Mouse (Mus musculus) frontal cortex, postnatal 25 days (tissue): Measurements from ENCODE around the gene Csnk1d.

Source experiments
- DNase-seq, 2 experiments: peaks; one replicate each; pipeline ENCODE4 v3.0.0; 2022; ENCODE audit warnings: low spot score in 2 of 2

Csnk1d gene

DNA sequence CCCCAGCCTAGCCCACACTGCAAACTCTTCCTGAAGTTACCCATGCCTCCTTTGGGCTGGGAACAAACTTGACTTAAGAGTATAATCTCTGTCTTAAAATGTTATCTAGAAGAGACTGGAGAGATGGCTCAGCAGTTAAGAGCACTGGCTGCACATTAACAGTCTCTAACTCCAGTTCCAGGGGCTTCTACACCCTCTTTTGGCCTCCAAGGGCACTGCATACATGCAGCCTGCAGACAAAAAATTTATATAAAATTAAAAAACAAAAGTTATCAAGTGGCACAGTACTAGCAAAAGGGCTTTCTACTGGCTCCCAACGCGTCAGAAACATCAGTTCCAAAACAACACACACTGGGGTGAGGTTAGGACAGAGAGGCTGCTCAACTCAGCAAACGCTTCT lies 3.5 kb downstream of the Csnk1d start:
- no peak for DNase-seq

DNA sequence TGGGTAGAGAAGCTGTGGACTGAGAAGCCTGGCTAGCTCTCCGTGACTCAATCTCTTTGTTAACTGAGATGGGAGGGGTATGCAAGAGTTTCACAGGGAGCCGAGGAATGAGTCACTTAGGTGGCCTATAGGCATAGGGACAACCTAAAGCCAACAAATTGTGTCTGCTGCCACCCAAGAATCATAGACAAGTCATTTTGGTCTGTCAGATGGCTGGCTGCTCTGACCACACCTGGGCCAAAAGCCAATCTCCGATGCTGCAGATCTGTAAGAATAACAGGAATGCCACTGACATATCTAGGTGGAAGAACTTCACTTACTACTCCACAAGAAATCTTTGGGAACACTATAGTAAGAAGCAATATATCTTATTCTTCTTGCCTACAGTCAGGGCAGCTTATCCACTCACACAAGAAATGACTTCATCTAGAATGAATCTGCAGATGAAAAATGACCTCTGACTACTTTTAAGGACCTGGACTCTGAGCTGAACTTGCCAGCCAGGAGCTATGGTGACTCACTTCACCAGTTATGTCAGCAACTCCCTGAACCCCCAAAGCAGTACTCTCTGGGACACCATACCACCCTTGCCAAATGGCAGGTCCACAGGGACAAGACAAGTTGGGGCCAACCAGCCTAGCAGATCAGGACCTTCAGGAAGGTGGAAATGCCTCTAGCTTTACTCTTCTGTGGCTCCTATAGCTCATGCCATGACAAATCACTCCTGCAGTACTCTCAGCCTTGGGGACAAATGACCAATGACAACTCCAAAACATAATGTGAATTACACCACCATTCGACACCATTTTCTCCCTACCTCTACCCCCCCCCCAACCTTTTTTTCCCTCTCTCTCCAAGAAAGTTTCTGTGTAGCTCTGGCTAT lies 6.4 kb downstream of the Csnk1d start:
- no peak for DNase-seq

DNA sequence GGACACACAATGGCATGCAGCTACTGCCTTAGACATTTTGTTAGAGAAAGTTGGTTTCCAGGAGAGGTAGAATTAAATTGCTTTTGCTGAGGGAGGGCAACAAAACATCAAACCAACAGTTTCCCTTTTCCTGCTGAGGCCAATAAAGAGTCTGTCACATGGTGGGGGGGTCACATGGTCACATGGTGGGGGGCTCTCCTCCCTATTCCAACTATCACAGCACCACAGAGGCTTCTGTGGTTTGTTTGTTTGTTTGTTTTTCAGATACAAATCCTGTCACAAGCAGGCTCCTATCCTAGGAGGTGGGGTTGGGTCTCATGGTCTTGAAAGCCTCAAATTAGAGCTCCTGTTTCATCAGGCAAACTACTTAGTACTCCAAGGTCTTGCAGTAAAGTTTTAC lies 8.7 kb downstream of the Csnk1d start:
- no peak for DNase-seq

DNA sequence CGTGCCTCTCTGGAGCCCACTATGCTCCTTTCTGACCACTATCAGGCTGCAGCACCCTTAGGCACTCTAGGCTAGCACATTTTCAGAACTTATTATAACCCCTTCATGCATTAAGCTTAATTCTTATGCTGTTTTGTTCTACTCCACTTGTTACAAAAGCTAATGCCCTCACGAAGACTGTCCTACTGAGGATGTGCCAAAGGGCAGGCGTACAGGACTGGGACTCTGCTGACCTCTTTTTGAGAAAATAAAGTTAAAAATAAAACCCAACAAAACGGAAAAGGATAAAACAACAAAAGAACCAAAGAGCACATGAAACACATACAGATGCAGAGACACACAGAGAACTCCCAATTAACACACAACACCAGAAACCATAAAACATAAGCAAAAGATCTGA lies 9.5 kb downstream of the Csnk1d start:
- no peak for DNase-seq

DNA sequence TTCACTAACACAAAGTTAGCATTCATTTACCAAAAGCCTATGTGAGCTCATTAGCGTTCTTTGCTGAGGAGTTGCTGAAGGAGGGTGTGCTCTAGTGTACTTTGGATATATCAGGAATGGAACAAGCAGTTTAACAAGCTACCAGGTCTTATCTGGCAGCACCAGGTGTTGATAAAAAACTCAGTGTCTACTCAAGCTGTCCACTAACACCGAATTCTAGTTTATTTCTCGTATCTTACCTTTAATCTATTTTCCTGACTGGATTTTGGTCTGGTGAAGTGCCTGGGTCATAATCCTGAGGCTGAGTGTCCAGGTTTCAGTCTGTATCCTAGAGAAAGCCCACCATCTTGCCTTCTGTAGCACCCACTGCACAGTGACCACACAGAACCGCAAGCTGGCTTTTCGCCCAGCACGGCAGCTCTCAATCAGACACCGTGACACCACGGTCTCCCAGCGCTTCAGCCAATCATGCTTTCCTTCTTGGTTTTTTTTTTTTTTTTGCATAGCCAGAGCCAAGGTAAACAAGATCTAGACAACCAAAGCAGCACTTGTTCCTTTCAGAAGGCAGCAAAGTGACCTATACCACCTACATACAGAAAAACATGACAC lies 10.6 kb downstream of the Csnk1d start:
- no peak for DNase-seq

DNA sequence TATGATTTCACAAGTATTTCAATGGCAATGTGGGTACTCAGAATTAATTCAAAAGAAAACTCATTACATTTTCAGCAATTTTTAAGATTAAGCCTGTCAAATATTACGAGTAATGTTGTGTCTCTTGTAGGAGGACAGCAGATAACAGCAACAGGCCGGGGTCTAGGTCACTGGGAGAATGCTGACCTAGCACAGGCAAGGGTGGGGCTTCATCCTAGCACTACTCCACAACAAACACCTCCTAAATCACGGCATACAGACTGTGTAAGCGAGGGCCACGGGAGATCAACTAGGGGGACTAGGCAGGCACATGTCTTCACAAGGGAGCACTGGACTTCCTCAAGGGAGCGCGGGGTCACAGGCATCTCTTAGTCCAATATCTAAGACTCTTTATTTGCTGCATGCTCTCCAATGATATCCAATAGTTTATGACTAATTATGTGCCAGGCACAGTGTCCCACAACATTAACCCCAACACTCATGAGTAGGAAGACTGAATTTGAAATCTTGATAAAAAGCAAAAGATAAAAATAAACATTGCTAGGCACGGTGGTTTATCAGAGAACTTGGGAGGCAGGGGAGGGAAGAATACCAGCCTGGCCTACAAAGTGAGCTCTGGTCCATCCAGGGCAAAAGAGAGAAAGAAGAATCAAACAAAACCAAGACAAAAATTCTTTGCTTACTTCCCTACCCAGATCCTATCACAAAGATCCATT lies 11.3 kb downstream of the Csnk1d start:
- DNase-seq = no peak

DNA sequence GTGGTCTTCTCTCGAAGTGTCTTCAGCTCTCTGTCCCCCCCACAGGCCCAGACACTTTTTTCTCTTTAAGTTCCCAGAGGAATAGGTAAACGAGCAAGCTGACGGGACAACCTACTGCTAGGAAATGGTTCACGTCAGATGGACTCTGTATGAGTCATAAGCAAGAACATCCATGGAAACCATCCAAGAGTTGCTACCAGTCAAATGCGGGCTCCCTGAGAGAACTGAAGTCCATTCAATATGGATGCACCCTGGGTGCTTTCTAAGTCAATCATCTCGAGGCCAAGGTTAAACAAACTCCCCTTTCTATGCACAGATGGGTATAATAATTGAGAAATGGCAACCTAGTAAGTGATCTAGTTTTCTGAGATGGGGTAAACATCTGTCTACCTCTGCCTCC lies 17.8 kb downstream of the Csnk1d start:
- no peak for DNase-seq

DNA sequence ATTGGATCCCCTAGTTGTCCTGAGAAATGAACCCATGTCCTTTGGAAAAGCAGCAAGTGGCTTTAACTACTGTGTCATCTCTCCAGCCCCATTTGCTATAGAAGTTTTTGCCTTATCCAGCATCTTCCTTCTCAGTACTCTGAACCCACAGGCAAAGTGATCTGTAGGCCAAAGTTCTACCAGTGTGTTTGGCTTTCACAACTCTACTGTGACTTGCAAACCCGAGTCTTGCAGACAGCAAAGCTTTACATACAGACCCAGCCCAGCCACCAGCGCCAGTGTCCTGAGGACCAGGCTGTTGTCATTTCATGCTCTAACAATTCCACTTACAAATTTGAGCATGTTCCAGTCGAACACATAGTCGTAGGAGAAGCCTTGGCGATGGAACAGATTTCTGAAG lies 19.9 kb downstream of the Csnk1d start:
- no peak for DNase-seq

DNA sequence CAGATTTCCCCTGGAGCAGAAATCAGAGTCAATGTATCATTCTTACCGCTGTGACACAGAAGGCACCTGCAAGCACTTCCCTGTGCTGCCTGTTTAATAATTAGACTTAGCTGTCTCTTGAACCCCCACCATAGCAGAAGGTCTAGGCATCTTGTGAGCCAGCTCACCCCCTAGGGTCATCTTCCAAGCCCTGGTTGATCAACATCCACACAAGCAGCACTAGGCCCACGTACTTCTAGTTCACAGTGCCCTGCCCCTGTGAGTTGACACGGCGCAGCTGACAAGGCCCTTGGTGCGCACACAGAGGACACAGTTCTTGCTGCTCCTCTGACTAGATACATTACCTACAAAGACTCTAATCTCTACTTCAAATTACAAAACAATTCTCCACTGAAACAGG lies 21.4 kb downstream of the Csnk1d start:
- no peak for DNase-seq

DNA sequence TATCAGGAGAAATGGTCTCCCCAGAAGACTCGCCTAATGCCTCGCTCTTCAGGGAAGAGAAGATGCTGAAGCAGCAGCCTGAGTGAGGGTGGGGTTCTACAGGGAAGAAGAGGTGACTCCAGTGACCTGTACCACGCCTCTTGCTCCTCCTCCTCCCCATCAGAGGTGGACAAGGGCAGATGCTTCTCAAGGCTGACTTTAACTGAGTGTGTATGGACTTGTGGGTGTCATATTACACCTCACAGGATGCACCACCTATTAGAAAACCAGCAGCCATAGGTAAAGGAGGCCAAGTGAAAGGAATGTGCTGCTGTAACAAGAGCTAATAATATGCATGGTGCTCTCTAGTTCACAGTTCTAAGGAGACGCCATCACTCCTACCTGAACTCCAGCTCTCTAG lies 25.5 kb downstream of the Csnk1d start:
- no peak for DNase-seq

DNA sequence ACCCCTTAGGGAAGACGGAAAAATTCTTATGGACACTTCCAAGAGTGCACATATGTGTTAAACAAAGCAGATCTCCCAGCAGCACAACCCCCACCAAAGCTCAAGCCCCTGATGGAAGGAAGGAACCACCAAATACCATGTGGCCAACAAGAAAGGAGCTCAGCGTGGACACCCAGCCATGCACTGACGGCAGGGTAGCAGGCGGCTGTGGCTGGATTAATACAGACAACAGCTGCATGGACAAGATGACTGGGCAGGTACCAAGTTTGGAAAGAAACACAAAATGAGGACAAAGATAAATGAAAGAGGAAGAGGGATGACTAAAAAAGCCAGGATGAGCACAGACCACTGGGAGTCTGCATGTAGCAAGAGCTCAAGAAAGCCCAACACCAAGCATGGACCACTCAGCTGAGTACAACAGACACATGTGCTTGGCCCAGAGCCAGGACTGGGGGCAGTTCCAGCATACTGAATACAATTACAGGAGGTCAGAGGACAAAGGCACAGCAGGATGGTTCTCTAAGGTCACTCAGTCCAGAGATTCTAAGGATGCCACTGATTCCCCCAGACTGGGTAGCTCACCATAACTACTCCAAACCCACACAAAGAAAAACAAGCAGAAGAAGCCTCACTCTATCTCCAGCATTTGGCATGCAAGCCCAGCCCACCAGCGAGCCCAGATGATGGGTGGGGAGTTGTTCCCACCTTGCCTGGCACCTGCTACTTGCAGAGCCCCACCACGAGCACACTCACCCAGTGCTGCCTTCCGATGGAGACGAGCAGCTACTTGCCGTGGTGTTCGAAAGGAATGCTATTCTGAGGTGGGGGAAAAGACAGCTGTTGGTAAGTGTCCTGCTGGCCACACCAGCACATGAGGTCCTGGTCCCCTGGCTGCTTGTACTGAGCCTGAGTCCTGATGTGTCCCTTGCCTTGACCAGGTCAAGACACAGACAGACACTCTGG lies 26.7 kb downstream of the Csnk1d start:
- DNase-seq = no peak

DNA sequence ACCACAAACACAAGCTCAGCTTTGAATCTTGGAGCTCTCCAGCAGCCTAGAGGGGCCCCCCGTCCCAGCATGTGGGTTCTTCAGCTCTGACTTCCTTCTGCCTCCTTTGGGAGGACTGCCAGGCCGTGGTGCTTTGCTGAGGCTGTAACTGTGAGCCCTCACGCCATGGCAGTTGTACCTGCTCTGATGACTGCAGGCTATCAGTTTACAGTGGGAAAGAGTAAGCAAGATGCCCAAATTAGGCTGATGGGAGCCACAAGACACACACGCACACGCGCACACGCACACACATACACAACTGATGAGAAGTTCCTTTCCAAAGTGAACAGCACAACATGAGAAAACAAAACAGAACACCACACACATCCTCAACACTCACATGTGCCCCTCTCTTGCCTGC lies 28.2 kb downstream of the Csnk1d start:
- no peak for DNase-seq

DNA sequence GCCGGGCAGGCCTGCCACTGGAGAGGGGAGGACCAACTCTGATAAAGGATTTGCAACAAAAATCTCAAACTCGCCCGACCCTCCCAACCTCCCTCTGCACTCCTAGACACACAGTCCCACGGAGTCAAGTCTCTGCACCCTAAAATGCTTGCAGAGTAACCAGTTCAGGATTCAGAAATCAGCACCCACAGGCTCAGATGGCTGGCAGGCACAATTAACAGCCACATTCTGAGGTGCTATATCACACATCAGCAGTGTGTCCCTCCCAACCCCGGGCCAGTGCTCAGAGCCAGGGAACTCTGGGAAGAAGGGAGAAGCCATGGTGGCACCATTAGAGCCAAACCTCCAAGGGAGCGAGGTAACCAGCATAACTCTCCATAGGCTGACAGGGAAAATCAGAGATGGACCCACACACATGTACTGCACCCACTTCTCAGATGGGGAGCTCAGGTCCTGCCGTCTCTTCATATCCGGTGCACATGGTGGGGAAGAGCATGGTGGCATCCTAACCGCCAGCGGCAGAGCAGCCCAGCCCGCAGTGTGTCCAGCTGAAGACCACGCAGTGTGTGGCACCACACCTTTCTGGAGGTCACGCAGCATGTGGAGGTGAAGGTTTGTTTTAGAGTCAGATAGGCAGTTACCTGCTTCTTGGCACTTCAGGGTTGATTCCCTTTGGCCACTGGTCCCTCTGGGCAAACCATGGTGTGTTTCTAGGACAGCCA lies 28.9 kb downstream of the Csnk1d start:
- DNase-seq = no peak

DNA sequence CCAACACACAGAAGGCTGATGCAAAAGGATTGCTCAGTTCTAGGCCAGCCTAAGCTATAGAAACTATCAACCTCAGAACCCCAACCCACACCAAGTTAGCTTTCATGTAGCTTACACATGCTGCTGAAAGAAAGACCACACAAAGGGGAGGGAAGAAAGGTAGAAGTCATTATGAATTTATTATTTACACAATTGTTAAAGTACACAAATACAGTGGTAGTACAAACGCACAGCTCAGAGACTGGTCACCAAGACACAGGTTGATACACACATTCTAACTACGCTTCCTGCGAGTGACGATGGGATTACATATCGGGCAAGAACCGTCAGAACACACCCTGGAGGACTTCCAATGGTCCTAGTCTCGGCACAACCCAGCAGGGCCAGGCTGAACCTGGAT lies 29.5 kb downstream of the Csnk1d start:
- DNase-seq = no peak

DNA sequence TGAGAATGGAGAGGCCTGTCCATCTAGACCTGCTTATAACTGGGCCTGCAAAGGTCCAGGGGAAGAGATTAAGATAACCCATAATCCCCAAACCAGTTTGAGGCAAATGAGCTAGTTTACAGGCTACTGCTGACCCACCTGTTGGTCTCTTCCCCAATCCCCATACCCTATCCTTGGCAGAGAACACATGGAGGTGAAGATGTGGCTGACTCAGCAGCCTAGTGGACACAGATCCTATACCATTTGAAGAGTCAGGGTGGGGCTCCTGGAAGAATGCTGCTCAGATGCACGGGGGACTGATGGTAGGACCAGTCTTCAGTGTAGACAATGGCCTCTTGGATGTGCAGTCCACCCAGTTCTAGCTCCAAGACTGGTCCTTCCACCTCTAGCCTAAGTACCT lies 30.9 kb downstream of the Csnk1d start:
- DNase-seq = no peak

DNA sequence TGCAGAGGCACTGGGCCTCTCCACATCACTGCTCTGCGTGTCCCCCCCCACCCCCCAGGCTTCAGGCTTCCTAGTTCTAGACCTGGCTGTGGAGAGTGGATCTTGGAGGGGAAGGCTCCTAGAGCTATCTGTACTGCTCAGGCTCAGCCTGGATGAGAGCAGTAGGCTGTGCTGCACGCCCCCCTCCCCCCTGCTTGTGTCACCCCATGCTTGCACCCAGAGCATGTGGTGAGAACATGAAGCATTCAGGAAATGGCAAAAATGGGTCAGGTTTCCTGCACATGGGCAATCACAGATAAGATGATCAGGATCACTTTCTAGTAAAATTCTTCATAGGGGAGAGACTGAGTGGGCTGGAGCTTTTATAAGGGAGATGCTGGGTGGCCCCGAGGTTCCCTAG lies 31.6 kb downstream of the Csnk1d start:
- DNase-seq = no peak

DNA sequence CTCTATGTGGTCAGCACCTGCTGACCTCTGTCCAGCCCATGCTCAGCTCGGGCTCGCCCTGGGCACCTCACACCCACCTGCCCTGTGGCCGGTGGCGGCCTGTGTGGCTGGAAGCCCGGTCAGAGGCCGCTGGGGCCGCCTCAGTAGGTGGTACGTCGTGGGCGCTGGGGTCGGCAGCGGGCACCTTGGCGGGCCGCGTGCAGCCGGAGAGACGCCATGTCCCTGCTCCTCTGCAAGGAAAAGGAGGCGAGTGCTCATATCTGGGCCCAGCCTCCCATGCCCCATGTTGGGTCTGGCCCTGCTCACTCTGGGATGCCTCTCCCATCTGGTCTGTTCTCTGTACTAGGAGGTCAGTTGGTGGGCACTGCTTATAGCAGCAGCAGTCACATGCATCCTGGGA lies 32.1 kb downstream of the Csnk1d start:
- DNase-seq = no peak

DNA sequence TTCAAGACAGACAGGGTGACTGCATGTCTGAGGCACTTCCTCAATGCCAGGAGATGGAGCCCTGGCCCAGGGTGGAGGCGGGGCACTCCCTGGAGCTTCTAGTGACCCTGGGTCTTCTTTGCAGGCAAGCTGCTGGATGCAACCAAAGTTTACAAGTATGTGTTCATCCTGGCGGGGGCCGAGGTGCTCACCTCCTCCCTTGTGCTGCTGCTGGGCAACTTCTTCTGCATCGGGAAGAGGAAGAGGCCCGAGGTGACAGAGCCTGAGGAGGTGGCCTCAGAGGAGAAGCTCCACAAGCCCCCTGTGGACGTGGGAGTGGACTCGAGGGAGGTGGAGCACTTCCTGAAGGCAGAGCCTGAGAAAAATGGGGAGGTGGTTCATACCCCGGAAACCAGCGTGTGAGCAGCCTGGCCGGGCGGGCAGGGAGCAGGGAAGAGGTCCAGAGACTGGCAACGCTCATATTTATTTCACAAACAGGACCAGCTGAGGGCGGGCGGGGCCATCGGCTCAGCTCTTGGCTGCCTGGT lies 33.3 kb downstream of the Csnk1d start:
- DNase-seq = no peak

DNA sequence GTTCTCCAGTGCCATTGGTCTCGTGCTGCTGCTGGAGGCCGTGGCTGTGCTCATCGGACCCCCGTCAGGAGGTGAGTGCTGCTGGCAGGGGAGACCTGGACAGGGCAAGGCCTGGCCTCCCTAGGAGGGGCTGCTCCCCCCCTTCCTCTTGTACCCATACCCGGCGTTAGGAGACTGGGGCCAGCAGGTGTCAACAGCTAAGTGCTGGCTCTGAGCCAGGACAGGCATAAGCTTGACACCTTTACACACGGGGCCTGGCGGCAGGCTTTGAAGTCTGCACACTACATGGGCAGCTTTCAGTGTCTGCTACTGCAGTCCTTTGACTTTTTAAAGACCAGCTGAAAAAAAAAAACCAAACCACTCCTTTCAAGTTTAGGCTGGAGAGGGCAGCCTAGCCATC lies 34.1 kb downstream of the Csnk1d start:
- DNase-seq = no peak

DNA sequence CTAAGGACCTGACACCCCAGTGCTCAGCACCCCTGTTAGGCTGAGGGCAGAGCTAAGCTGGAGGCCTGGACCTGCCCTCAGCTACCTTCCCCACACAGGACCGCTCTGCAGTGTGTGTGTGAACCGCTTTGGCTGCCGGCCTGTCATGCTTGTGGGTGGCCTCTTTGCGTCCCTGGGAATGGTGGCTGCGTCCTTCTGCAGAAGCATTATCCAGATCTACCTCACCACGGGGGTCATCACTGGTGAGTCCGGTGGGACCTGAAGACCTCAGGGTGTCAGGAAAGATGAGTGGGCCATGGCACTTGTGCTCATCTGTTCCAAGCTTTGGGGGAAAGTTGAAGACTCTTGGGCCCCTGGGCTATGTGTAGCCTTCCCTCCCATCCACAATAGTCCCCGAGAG lies 35.4 kb downstream of the Csnk1d start:
- no peak for DNase-seq

DNA sequence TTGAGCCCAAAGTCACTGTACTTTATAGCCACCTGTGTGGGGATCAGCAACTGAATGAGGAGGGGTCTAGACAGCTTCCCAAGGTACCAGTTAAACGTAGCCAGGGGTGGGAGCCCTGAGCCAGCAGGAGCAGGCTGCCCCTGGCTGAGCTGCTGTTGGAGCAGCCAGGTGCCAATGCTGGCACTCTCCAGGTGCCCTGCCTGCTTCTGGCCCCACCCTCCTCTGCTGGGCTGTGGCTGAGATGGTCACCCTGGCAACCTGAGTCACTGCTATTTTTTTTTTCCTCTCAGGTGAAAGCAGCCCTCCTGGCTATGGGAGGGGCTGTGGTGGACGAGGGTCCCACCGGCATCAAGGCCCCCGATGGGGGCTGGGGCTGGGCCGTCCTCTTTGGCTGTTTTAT lies 36.2 kb downstream of the Csnk1d start:
- no peak for DNase-seq
